Mouse (Mus musculus): Measurements from ENCODE around the gene Lmx1b. TPM values are rescaled to one million over a fixed set of nuclear protein-coding genes. Genes with fewer than 3 reads are reported as not detected.

Lmx1b gene
- polyA plus RNA-seq, 1 experiment: not detected

- H3K27ac ChIP-seq (ENCODE audit: insufficient read depth, low read depth, low read length): no peak overlapping the region
- no peak overlapping the region for H3K4me3 ChIP-seq (ENCODE audit: insufficient read depth, low read length)
- TF ChIP-seq CTCF (IDR thresholded peaks at IDR 0.05; ENCODE audit: low read depth, low read length): no peak
- no peak for TF ChIP-seq POLR2A (IDR thresholded peaks at IDR 0.05; ENCODE audit: borderline replicate concordance, low read depth, low read length)
- no peaks in the 10 kb centered on the region for H3K4me1 ChIP-seq (ENCODE audit: control insufficient read depth, insufficient read depth, low read length)
These were observed 3.0 kb downstream of the Lmx1b start for GRCm38 (mm10) chr2:33637288-33637687.

GRCm38 (mm10) chr2:33636628-33637188 is 3.6 kb downstream of the Lmx1b start:
- Histone ChIP-seq H3K4me1 (ENCODE audit: control insufficient read depth, insufficient read depth, low read length) (no peaks in the 10 kb centered on the region), H3K4me3 (ENCODE audit: insufficient read depth, low read length) (peak overlapping the region; percentile 8; the same call in 1 of the 2 replicates), H3K27ac (ENCODE audit: insufficient read depth, low read depth, low read length) (no peak overlapping the region)
- TF ChIP-seq POLR2A (IDR thresholded peaks at IDR 0.05; ENCODE audit: borderline replicate concordance, low read depth, low read length) (no peak), CTCF (IDR thresholded peaks at IDR 0.05; ENCODE audit: low read depth, low read length) (no peak)

GRCm38 (mm10) chr2:33636117-33636521 is 4.2 kb downstream of the Lmx1b start:
- TF ChIP-seq POLR2A (IDR thresholded peaks at IDR 0.05; ENCODE audit: borderline replicate concordance, low read depth, low read length) (no peak), CTCF (IDR thresholded peaks at IDR 0.05; ENCODE audit: low read depth, low read length) (no peak)
- Histone ChIP-seq H3K27ac (ENCODE audit: insufficient read depth, low read depth, low read length) (no peak overlapping the region), H3K4me1 (ENCODE audit: control insufficient read depth, insufficient read depth, low read length) (no peaks in the 10 kb centered on the region), H3K4me3 (ENCODE audit: insufficient read depth, low read length) (no peak overlapping the region)

- no peak for TF ChIP-seq POLR2A (IDR thresholded peaks at IDR 0.05; ENCODE audit: borderline replicate concordance, low read depth, low read length)
- TF ChIP-seq CTCF (IDR thresholded peaks at IDR 0.05; ENCODE audit: low read depth, low read length): no peak
- Histone ChIP-seq H3K4me1 (ENCODE audit: control insufficient read depth, insufficient read depth, low read length) (no peaks in the 10 kb centered on the region), H3K4me3 (ENCODE audit: insufficient read depth, low read length) (no peak overlapping the region), H3K27ac (ENCODE audit: insufficient read depth, low read depth, low read length) (no peak overlapping the region)
These were observed 4.8 kb downstream of the Lmx1b start for GRCm38 (mm10) chr2:33635323-33636116.

GRCm38 (mm10) chr2:33634481-33635090 is 5.7 kb downstream of the Lmx1b start:
- H3K4me3 ChIP-seq (ENCODE audit: insufficient read depth, low read length): no peak overlapping the region
- TF ChIP-seq CTCF (IDR thresholded peaks at IDR 0.05; ENCODE audit: low read depth, low read length) (no peak), POLR2A (IDR thresholded peaks at IDR 0.05; ENCODE audit: borderline replicate concordance, low read depth, low read length) (no peak)
- no peaks in the 10 kb centered on the region for H3K4me1 ChIP-seq (ENCODE audit: control insufficient read depth, insufficient read depth, low read length)
- no peak overlapping the region for H3K27ac ChIP-seq (ENCODE audit: insufficient read depth, low read depth, low read length)

- Histone ChIP-seq H3K4me3 (ENCODE audit: insufficient read depth, low read length) (no peak overlapping the region), H3K27ac (ENCODE audit: insufficient read depth, low read depth, low read length) (no peak overlapping the region), H3K4me1 (ENCODE audit: control insufficient read depth, insufficient read depth, low read length) (no peaks in the 10 kb centered on the region)
- TF ChIP-seq CTCF (IDR thresholded peaks at IDR 0.05; ENCODE audit: low read depth, low read length) (no peak), POLR2A (IDR thresholded peaks at IDR 0.05; ENCODE audit: borderline replicate concordance, low read depth, low read length) (no peak)
These were observed 6.4 kb downstream of the Lmx1b start for GRCm38 (mm10) chr2:33633955-33634354.

- TF ChIP-seq CTCF (IDR thresholded peaks at IDR 0.05; ENCODE audit: low read depth, low read length) (no peak), POLR2A (IDR thresholded peaks at IDR 0.05; ENCODE audit: borderline replicate concordance, low read depth, low read length) (no peak)
- no peak overlapping the region for H3K4me3 ChIP-seq (ENCODE audit: insufficient read depth, low read length)
These were observed 7.1 kb downstream of the Lmx1b start for GRCm38 (mm10) chr2:33633237-33633636.

GRCm38 (mm10) chr2:33632551-33633059 is 7.7 kb downstream of the Lmx1b start:
- TF ChIP-seq CTCF (IDR thresholded peaks at IDR 0.05; ENCODE audit: low read depth, low read length): no peak
- TF ChIP-seq POLR2A (IDR thresholded peaks at IDR 0.05; ENCODE audit: borderline replicate concordance, low read depth, low read length): no peak
- Histone ChIP-seq H3K4me3 (ENCODE audit: insufficient read depth, low read length) (no peak overlapping the region), H3K4me1 (ENCODE audit: control insufficient read depth, insufficient read depth, low read length) (no peaks in the 10 kb centered on the region), H3K27ac (ENCODE audit: insufficient read depth, low read depth, low read length) (no peak overlapping the region)

More at GRCm38 (mm10) chr2:33633237-33633636, 7.1 kb downstream of the Lmx1b start:
- no peaks in the 10 kb centered on the region for H3K4me1 ChIP-seq (ENCODE audit: control insufficient read depth, insufficient read depth, low read length)
- no peak overlapping the region for H3K27ac ChIP-seq (ENCODE audit: insufficient read depth, low read depth, low read length)

- Histone ChIP-seq H3K27ac (ENCODE audit: insufficient read depth, low read depth, low read length) (no peak overlapping the region), H3K4me1 (ENCODE audit: control insufficient read depth, insufficient read depth, low read length) (no peaks in the 10 kb centered on the region), H3K4me3 (ENCODE audit: insufficient read depth, low read length) (no peak overlapping the region)
- TF ChIP-seq POLR2A (IDR thresholded peaks at IDR 0.05; ENCODE audit: borderline replicate concordance, low read depth, low read length) (no peak), CTCF (IDR thresholded peaks at IDR 0.05; ENCODE audit: low read depth, low read length) (no peak)
These were observed 8.5 kb downstream of the Lmx1b start for GRCm38 (mm10) chr2:33631708-33632343.

All from bone marrow macrophage, adult 2 months (primary cell).